Comparison of ENCODE assay signal across 16 mouse cellular contexts in genomic region chr17:87968483-87968926, GRCm38 (mm10). TPM values are rescaled to one million over a fixed set of nuclear protein-coding genes. Genes with fewer than 3 reads are reported as not detected.
A peak's percentile ranks its signal among the peaks of the same experiment; 100 is the strongest.
DNase-seq lines count a peak whose midpoint lies in the region; ATAC-seq and TF ChIP-seq lines count a peak whose summit lies in the region.
"Not testable (repeated sequence)": the region's sequence is repeated elsewhere in the genome, so short reads cannot be mapped to it uniquely, and the experiment has no call there.
"Had no signal": no experiment of that assay in that cellular context is flagged by ENCODE, and none has a peak within 500 bp of the region (broad histone marks: within the 10 kb centered on the region; RNA-seq: fewer than 3 reads in every experiment).

No protein-coding gene starts in this region.

- H3K9me3 ChIP-seq in heart, embryonic 11.5 days (replicated peaks; ENCODE audit: control insufficient read depth, low read length); hindbrain, postnatal 0 days (ENCODE audit: low read length); kidney, embryonic 16.5 days (ENCODE audit: low read length); liver, postnatal 0 days (ENCODE audit: low read length); midbrain, embryonic 14.5 days (ENCODE audit: control insufficient read depth, low read length); stomach, embryonic 14.5 days (ENCODE audit: control insufficient read depth, low read depth, low read length): not testable (repeated sequence)

- not testable (repeated sequence) for H3K9ac ChIP-seq in heart, embryonic 11.5 days (ENCODE audit: low read depth, low read length); hindbrain, postnatal 0 days (replicated peaks; ENCODE audit: low read length); kidney, embryonic 16.5 days (replicated peaks; ENCODE audit: low read length); liver, postnatal 0 days (replicated peaks); midbrain, embryonic 14.5 days (replicated peaks; ENCODE audit: low read length); stomach, embryonic 14.5 days (replicated peaks; ENCODE audit: low read depth, low read length)

- not testable (repeated sequence) for H3K4me1 ChIP-seq in heart, embryonic 11.5 days (ENCODE audit: control insufficient read depth, insufficient read depth, low read length); hindbrain, postnatal 0 days (ENCODE audit: insufficient read depth, low read length); kidney, embryonic 16.5 days (ENCODE audit: insufficient read depth, low read length); liver, postnatal 0 days (ENCODE audit: insufficient read depth); midbrain, embryonic 14.5 days (ENCODE audit: control insufficient read depth, insufficient read depth, low read length); stomach, embryonic 14.5 days (ENCODE audit: control insufficient read depth, insufficient read depth, low read length)

- not testable (repeated sequence) for TF ChIP-seq EP300 in liver, postnatal 0 days (IDR thresholded peaks at IDR 0.05; ENCODE audit: low read depth)

- H3K4me3 ChIP-seq in heart, embryonic 11.5 days (ENCODE audit: low read depth, low read length); hindbrain, postnatal 0 days (ENCODE audit: low read length); kidney, embryonic 16.5 days (ENCODE audit: low read length); liver, postnatal 0 days (ENCODE audit: low read depth, low read length); midbrain, embryonic 14.5 days (replicated peaks; ENCODE audit: low read depth, low read length); stomach, embryonic 14.5 days (ENCODE audit: low read depth, low read length): not testable (repeated sequence)

- WGBS in heart, embryonic 11.5 days (ENCODE audit: insufficient replicate concordance): 38% methylated on average over 6 of the region's 8 CpGs
- WGBS in hindbrain, postnatal 0 days: 35% methylated on average over 6 of the region's 8 CpGs
- WGBS in kidney, embryonic 16.5 days: 34% methylated on average over 6 of the region's 8 CpGs
- WGBS in liver, postnatal 0 days (ENCODE audit: insufficient replicate concordance): 50% methylated on average over 6 of the region's 8 CpGs
- WGBS in midbrain, embryonic 14.5 days: 34% methylated on average over 6 of the region's 8 CpGs
- WGBS in stomach, embryonic 14.5 days: 48% methylated on average over 6 of the region's 8 CpGs

- peak; percentile 54 for TF ChIP-seq CTCF in hindbrain, postnatal 0 days (IDR thresholded peaks at IDR 0.05; ENCODE audit: low read depth)
- 0 out of 2 replicates have a peak, but pooled peaks have one; percentile 8 for TF ChIP-seq CTCF in liver, postnatal 0 days (IDR thresholded peaks at IDR 0.05; ENCODE audit: low read depth)

- ATAC-seq in erythroblast, adult 5-6 weeks (replicated peaks; ENCODE audit: low FRiP score, poor library complexity, severe bottlenecking): peak; percentile 100
- peak; percentile 63; the same call in 1 of the 2 replicates for ATAC-seq in heart, embryonic 11.5 days (replicated peaks; ENCODE audit: insufficient number of reproducible peaks, low FRiP score, low TSS enrichment)
- ATAC-seq in hindbrain, postnatal 0 days: peak; percentile 89
- ATAC-seq in kidney, embryonic 16.5 days (ENCODE audit: low FRiP score, low TSS enrichment): peak; percentile 83
- ATAC-seq in liver, postnatal 0 days: peak; percentile 76
- peak; percentile 57; the same call in 1 of the 2 replicates for ATAC-seq in midbrain, embryonic 14.5 days (ENCODE audit: low FRiP score, low TSS enrichment)
- ATAC-seq in stomach, embryonic 14.5 days (ENCODE audit: insufficient number of reproducible peaks, insufficient read depth, low FRiP score, low read depth): peak; percentile 63; the same call in 1 of the 2 replicates

- H3K4me2 ChIP-seq in heart, embryonic 11.5 days; hindbrain, postnatal 0 days (ENCODE audit: low read depth, low read length); kidney, embryonic 16.5 days (replicated peaks; ENCODE audit: low read depth, low read length); liver, postnatal 0 days (ENCODE audit: low read depth, low read length); midbrain, embryonic 14.5 days (ENCODE audit: low read length); stomach, embryonic 14.5 days (replicated peaks; ENCODE audit: low read depth, low read length): not testable (repeated sequence)

- not testable (repeated sequence) for H3K27me3 ChIP-seq in heart, embryonic 11.5 days (ENCODE audit: control insufficient read depth, insufficient read depth, low read length); hindbrain, postnatal 0 days (ENCODE audit: insufficient read depth, low read length); kidney, embryonic 16.5 days (ENCODE audit: insufficient read depth, low read length); liver, postnatal 0 days (ENCODE audit: insufficient read depth, low read length); midbrain, embryonic 14.5 days (ENCODE audit: control insufficient read depth, insufficient read depth, low read length); stomach, embryonic 14.5 days (ENCODE audit: control insufficient read depth, insufficient read depth, low read length)

- not testable (repeated sequence) for H3K27ac ChIP-seq in heart, embryonic 11.5 days (ENCODE audit: low read depth, low read length); hindbrain, postnatal 0 days; kidney, embryonic 16.5 days (ENCODE audit: low read length); liver, postnatal 0 days (ENCODE audit: low read depth); midbrain, embryonic 14.5 days (replicated peaks; ENCODE audit: low read depth, low read length); stomach, embryonic 14.5 days (ENCODE audit: low read length)

- not testable (repeated sequence) for H3K36me3 ChIP-seq in heart, embryonic 11.5 days (ENCODE audit: control insufficient read depth, insufficient read depth, low read length); hindbrain, postnatal 0 days (ENCODE audit: insufficient read depth, low read length); kidney, embryonic 16.5 days (ENCODE audit: insufficient read depth, low read length); liver, postnatal 0 days (replicated peaks; ENCODE audit: insufficient read depth, low read length); midbrain, embryonic 14.5 days (ENCODE audit: control insufficient read depth, insufficient read depth, low read length); stomach, embryonic 14.5 days (ENCODE audit: control insufficient read depth, insufficient read depth, low read length)

- peak; percentile 24 for DNase-seq in NIH3T3 (ENCODE audit: low read depth)
- DNase-seq in hindbrain, postnatal 0 days (ENCODE audit: low spot score); liver, postnatal 0 days; midbrain, embryonic 14.5 days: not testable (repeated sequence)

RNA-seq across cellular contexts. Expression of gene Msh6, which starts 6.4 kb away (rescaled TPM):
- 15.2 and 21.5 TPM in 2 replicates for total RNA-seq in erythroblast, adult 5-6 weeks (2015; ENCODE audit: low replicate concordance)
- 21.4 and 22.9 TPM in 2 replicates for total RNA-seq in erythroblast, adult 5-6 weeks (2017; ENCODE audit: low replicate concordance)
- 39.2 and 47.1 TPM in 2 replicates for polyA plus RNA-seq in heart, embryonic 11.5 days (2014; fragmentation: Nextera tagmentation; extraction: Ambion mirVana)
- total RNA-seq in hindbrain, postnatal 0 days (2014; rRNA removed): 21.1 and 21.5 TPM in 2 replicates
- polyA plus RNA-seq in hindbrain, postnatal 0 days (2015; fragmentation: Nextera tagmentation; extraction: Ambion mirVana): 19.2 and 19.6 TPM in 2 replicates
- 59.4 and 61.9 TPM in 2 replicates for polyA plus RNA-seq in kidney, embryonic 16.5 days (2015; fragmentation: Nextera tagmentation; extraction: Ambion mirVana)
- 8.9 and 11.7 TPM in 2 replicates for polyA plus RNA-seq in liver, postnatal 0 days (2015; fragmentation: Nextera tagmentation; extraction: Ambion mirVana)
- polyA plus RNA-seq in midbrain, embryonic 14.5 days (2014; fragmentation: Nextera tagmentation; extraction: Ambion mirVana): 25.0 and 35.8 TPM in 2 replicates
- 50.6 and 55.0 TPM in 2 replicates for polyA plus RNA-seq in stomach, embryonic 14.5 days (2014; fragmentation: Nextera tagmentation; extraction: Ambion mirVana)

RNA-seq across cellular contexts. Expression of gene Rpl36-ps4, which starts 47.7 kb away (rescaled TPM):
- total RNA-seq in erythroblast, adult 5-6 weeks (2015; ENCODE audit: low replicate concordance): not detected in 2 replicates
- not detected in 2 replicates for total RNA-seq in erythroblast, adult 5-6 weeks (2017; ENCODE audit: low replicate concordance)
- polyA plus RNA-seq in heart, embryonic 11.5 days (2014; fragmentation: Nextera tagmentation; extraction: Ambion mirVana): not detected in 2 replicates
- not detected in 2 replicates for total RNA-seq in hindbrain, postnatal 0 days (2014; rRNA removed)
- polyA plus RNA-seq in hindbrain, postnatal 0 days (2015; fragmentation: Nextera tagmentation; extraction: Ambion mirVana): not detected in 2 replicates
- polyA plus RNA-seq in kidney, embryonic 16.5 days (2015; fragmentation: Nextera tagmentation; extraction: Ambion mirVana): not detected in 2 replicates
- not detected in 2 replicates for polyA plus RNA-seq in liver, postnatal 0 days (2015; fragmentation: Nextera tagmentation; extraction: Ambion mirVana)
- polyA plus RNA-seq in midbrain, embryonic 14.5 days (2014; fragmentation: Nextera tagmentation; extraction: Ambion mirVana): not detected in 2 replicates
- not detected in 2 replicates for polyA plus RNA-seq in stomach, embryonic 14.5 days (2014; fragmentation: Nextera tagmentation; extraction: Ambion mirVana)
- total RNA-seq: adrenal gland, postnatal 10 days; gastrocnemius, adult 8-10 months; layer of hippocampus, postnatal 25 days had no signal
- polyA plus RNA-seq: C2C12; erythroblast, embryonic 14.5 days; heart, embryonic 13.5 days; limb, embryonic 12.5 days; urinary bladder, adult 2 months had no signal
